Mouse (Mus musculus) kidney, adult 2 months (tissue): ENCODE data around the gene Pzp.

Source experiments
- CTCF ChIP-seq: fragments of 200-500 bp; conservative IDR thresholded peaks from 2 replicates; pipeline ENCODE4 v1.5.1; 2011; ENCODE audit warnings: low read depth, mild to moderate bottlenecking, control low read depth, low read length, moderate library complexity, mixed read lengths; ENCODE audit not compliant: insufficient read depth, insufficient read length
- POLR2A ChIP-seq: fragments of 200-500 bp; IDR thresholded peaks from one replicate; pipeline ENCODE4 v1.6.1; 2011; ENCODE audit warnings: low read depth, low read length, control low read depth

- TF ChIP-seq CTCF (no peak), POLR2A (no peak)
Observed at GRCm38 (mm10) chr6:128548532-128548931, 22.0 kb upstream of the Pzp start.
